In genomic region chr7:37336851-37337531, GRCm38 (mm10) we compare ENCODE assay signal across 8 mouse cellular contexts.
DNase-seq lines count a peak whose midpoint lies in the region; ATAC-seq and TF ChIP-seq lines count a peak whose summit lies in the region.

No protein-coding gene starts in this region.

- no peak for TF ChIP-seq POLR2A in small intestine, adult 2 months (IDR thresholded peaks at IDR 0.05; ENCODE audit: low read depth, low read length)

- H3K27me3 ChIP-seq in C2C12 (ENCODE audit: control insufficient read depth, insufficient read depth, insufficient read length): no peaks in the 10 kb centered on the region
- H3K27me3 ChIP-seq in forebrain, embryonic 15.5 days: no peaks in the 10 kb centered on the region
- H3K27me3 ChIP-seq in intestine, embryonic 15.5 days (replicated peaks): peaks cover 3% of the 10 kb centered on the region; the same call in 1 of the 2 replicates
- H3K27me3 ChIP-seq in liver, embryonic 16.5 days (ENCODE audit: control insufficient read depth, insufficient read depth, low read depth, low read length): peaks cover 14% of the 10 kb centered on the region
- H3K27me3 ChIP-seq in small intestine, adult 2 months (ENCODE audit: control insufficient read depth, insufficient read depth, low read length): no peaks in the 10 kb centered on the region

- peak overlapping the region; percentile 28 for H3ac ChIP-seq in C2C12 (ENCODE audit: control insufficient read depth, insufficient read length, low read depth)

- under 1% methylated on average over 28 of the region's 28 CpGs for WGBS in forebrain, embryonic 15.5 days
- WGBS in intestine, embryonic 15.5 days: 10% methylated on average over 28 of the region's 28 CpGs
- 16% methylated on average over 28 of the region's 28 CpGs for WGBS in liver, embryonic 16.5 days (ENCODE audit: insufficient replicate concordance)
- WGBS in small intestine, adult 2 months: 9% methylated on average over 28 of the region's 28 CpGs

- no peaks in the 10 kb centered on the region for H3K36me3 ChIP-seq in C2C12 (ENCODE audit: control insufficient read depth, insufficient read depth)
- H3K36me3 ChIP-seq in forebrain, embryonic 15.5 days: no peaks in the 10 kb centered on the region
- no peaks in the 10 kb centered on the region for H3K36me3 ChIP-seq in intestine, embryonic 15.5 days
- H3K36me3 ChIP-seq in liver, embryonic 16.5 days (ENCODE audit: control insufficient read depth, insufficient read depth): no peaks in the 10 kb centered on the region
- H3K36me3 ChIP-seq in small intestine, adult 2 months (ENCODE audit: control insufficient read depth, insufficient read depth, low read length): no peaks in the 10 kb centered on the region

- H3K4me3 ChIP-seq in C2C12 (ENCODE audit: insufficient read depth, poor library complexity, severe bottlenecking): peak overlapping the region; percentile 2
- H3K4me3 ChIP-seq in forebrain, embryonic 15.5 days: peak overlapping the region; percentile 37
- peak overlapping the region; percentile 26 for H3K4me3 ChIP-seq in intestine, embryonic 15.5 days (replicated peaks)
- H3K4me3 ChIP-seq in liver, embryonic 16.5 days (ENCODE audit: low read depth, low read length): peak overlapping the region; percentile 11; the same call in 1 of the 2 replicates
- H3K4me3 ChIP-seq in small intestine, adult 2 months (ENCODE audit: low read depth, low read length): peak overlapping the region; percentile 21; the same call in 1 of the 2 replicates

- no peaks in the 10 kb centered on the region for H3K79me2 ChIP-seq in C2C12 (ENCODE audit: control insufficient read depth, insufficient read depth)

- no peaks in the 10 kb centered on the region for H3K79me3 ChIP-seq in C2C12 (ENCODE audit: low read depth)

- DNase-seq in urinary bladder, postnatal 14 days (ENCODE audit: low spot score): no peak
- DNase-seq in spleen, adult 18-20 months: no peak

- no peaks in the 10 kb centered on the region for H3K9me3 ChIP-seq in forebrain, embryonic 15.5 days
- H3K9me3 ChIP-seq in intestine, embryonic 15.5 days: no peaks in the 10 kb centered on the region
- H3K9me3 ChIP-seq in liver, embryonic 16.5 days (replicated peaks; ENCODE audit: control insufficient read depth, low read length): no peaks in the 10 kb centered on the region

- H3K27ac ChIP-seq in forebrain, embryonic 15.5 days (replicated peaks): peak overlapping the region; percentile 87
- H3K27ac ChIP-seq in intestine, embryonic 15.5 days: no peak overlapping the region
- no peak overlapping the region for H3K27ac ChIP-seq in liver, embryonic 16.5 days (ENCODE audit: low read length)
- no peak overlapping the region for H3K27ac ChIP-seq in small intestine, adult 2 months (ENCODE audit: insufficient read depth, low read depth, low read length)

- peak overlapping the region; percentile 40 for H3K9ac ChIP-seq in forebrain, embryonic 15.5 days (replicated peaks)
- H3K9ac ChIP-seq in intestine, embryonic 15.5 days: peak overlapping the region; percentile 32
- no peak overlapping the region for H3K9ac ChIP-seq in liver, embryonic 16.5 days (ENCODE audit: low read depth, low read length)

- TF ChIP-seq CTCF in C2C12 (IDR thresholded peaks at IDR 0.05; ENCODE audit: control insufficient read depth, insufficient read depth, insufficient read length): no peak
- TF ChIP-seq CTCF in small intestine, adult 2 months (IDR thresholded peaks at IDR 0.05; ENCODE audit: extremely low read depth, insufficient read length, insufficient replicate concordance, low read depth, low read length): no peak

- peak; percentile 78 for ATAC-seq in cerebellum, adult (ENCODE audit: insufficient number of reproducible peaks, low FRiP score, low TSS enrichment)
- ATAC-seq in forebrain, embryonic 15.5 days (replicated peaks): peak; percentile 80
- no peak for ATAC-seq in intestine, embryonic 15.5 days
- ATAC-seq in liver, embryonic 16.5 days (ENCODE audit: low read depth): no peak

- H3K4me1 ChIP-seq in forebrain, embryonic 15.5 days: peaks cover 35% of the 10 kb centered on the region
- peaks cover 23% of the 10 kb centered on the region for H3K4me1 ChIP-seq in intestine, embryonic 15.5 days (replicated peaks)
- H3K4me1 ChIP-seq in liver, embryonic 16.5 days (ENCODE audit: control insufficient read depth, low read depth, low read length): no peaks in the 10 kb centered on the region
- no peaks in the 10 kb centered on the region for H3K4me1 ChIP-seq in small intestine, adult 2 months (ENCODE audit: control insufficient read depth, insufficient read depth, insufficient read length, low read length)

- peak overlapping the region; percentile 64 for H3K4me2 ChIP-seq in forebrain, embryonic 15.5 days (replicated peaks)
- H3K4me2 ChIP-seq in intestine, embryonic 15.5 days (replicated peaks): peak overlapping the region; percentile 70
- no peak overlapping the region for H3K4me2 ChIP-seq in liver, embryonic 16.5 days (ENCODE audit: low read depth, low read length)

TF ChIP-seq in C2C12, 6 proteins besides CTCF, POLR2A, EP300 and RAD21:
- TF ChIP-seq MYOD1 (IDR thresholded peaks at IDR 0.05; ENCODE audit: control insufficient read depth, insufficient read length, low read depth): no peak
- TF ChIP-seq FOSL1 (IDR thresholded peaks at IDR 0.05; ENCODE audit: insufficient read depth, low read length, poor library complexity, severe bottlenecking): no peak
- TF ChIP-seq MYOG (IDR thresholded peaks at IDR 0.05; ENCODE audit: control insufficient read depth, extremely low read depth, insufficient read length): no peak
- TF ChIP-seq CEBPB (IDR thresholded peaks at IDR 0.05; ENCODE audit: low read depth): no peak
- TF ChIP-seq USF1 (IDR thresholded peaks at IDR 0.05; ENCODE audit: low read depth): peak; percentile 13
- no peak for TF ChIP-seq MAX (IDR thresholded peaks at IDR 0.05)

Comparison
In these comparisons a context has a peak if more than half of its experiments do, and no peak if none do; other contexts are left out.
1. ATAC-seq: peak in cerebellum, adult (single experiment) and forebrain, embryonic 15.5 days (single experiment); none in intestine, embryonic 15.5 days (single experiment) and liver, embryonic 16.5 days (single experiment).
2. Peak in every context shown above with its lines, with median percentiles within 50 percentile points of each other: H3K4me3 ChIP-seq.